Mouse (Mus musculus) heart, postnatal 0 days (tissue): ENCODE measurements at regions not wholly inside any gene's neighbourhood (a gene's known extent, or its start where the extent isn't known, plus 50 kb on each side); places are given as distances from the start of the nearest gene placed in this dataset.

Experiments
- CTCF ChIP-seq: IDR thresholded peaks from 2 replicates; pipeline ENCODE4 v1.5.1; 2016; ENCODE audit warnings: antibody characterized with exemption, control low read depth, low read depth
- EP300 ChIP-seq: IDR thresholded peaks from 2 replicates; pipeline ENCODE4 v1.6.1; 2016; ENCODE audit warnings: antibody characterized with exemption, low read depth

- TF ChIP-seq EP300 (no peak), CTCF (no peak)
These were observed 114.8 kb downstream of the Dhrs2 start for GRCm38 (mm10) chr14:55336451-55337195.
